Mouse (Mus musculus): ENCODE data around the gene Pcgf2.

DNA sequence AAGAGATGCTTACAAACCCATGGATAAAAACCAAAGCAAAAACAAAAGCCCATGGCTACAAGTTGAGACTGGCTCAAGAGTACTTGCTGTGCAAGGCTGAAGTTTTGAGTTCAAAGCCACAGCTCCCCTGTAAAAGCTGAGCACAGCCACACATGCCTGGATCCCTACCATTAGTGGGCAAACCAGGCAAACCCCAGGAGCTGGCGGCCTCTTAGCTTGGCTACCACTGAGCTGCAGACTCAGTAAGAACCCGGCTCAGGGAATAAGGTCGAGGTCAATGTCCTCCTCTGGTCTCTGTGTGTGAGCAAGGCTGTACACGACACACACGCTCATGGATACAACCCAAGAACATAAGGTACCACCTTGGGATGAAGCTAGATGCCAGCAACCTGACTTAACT is 48.2 kb upstream of the Pcgf2 start:
- TF ChIP-seq E2F4 (IDR thresholded peaks at IDR 0.05; ENCODE audit: insufficient read depth) (no peak), CEBPB (IDR thresholded peaks at IDR 0.05; ENCODE audit: insufficient read depth, poor library complexity, severe bottlenecking) (no peak), POLR2A (IDR thresholded peaks at IDR 0.05; ENCODE audit: insufficient read length, low read depth) (no peak), TCF12 (IDR thresholded peaks at IDR 0.05; ENCODE audit: insufficient read depth, poor library complexity, severe bottlenecking) (no peak)

Data from myocyte (in vitro differentiated cells).